Mouse (Mus musculus): ENCODE measurements around the gene Hist3h2ba.
A peak's percentile ranks its signal among the peaks of the same experiment; 100 is the strongest.

Hist3h2ba gene

DNA sequence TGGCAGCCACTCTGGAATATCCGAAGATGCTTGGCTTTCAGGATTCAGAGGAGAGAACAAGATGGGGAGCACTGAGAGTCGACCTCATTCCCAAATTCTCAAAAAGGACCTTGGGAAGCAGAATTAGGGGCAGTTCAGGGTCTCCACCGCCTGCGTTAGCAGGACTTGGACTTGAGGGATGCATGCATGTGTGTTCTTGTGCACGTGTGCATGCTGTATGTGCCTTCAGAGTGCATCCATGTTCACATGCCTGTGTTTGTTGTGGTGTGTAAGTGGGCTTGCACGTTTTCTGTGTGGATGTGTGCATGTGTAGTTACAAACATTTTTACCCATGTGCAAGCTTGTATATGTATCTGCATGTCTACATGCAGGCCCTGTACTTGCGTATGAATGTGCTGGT is 15.5 kb downstream of the Hist3h2ba start:
- DNase-seq (ENCODE audit: low spot score), result no peak

DNA sequence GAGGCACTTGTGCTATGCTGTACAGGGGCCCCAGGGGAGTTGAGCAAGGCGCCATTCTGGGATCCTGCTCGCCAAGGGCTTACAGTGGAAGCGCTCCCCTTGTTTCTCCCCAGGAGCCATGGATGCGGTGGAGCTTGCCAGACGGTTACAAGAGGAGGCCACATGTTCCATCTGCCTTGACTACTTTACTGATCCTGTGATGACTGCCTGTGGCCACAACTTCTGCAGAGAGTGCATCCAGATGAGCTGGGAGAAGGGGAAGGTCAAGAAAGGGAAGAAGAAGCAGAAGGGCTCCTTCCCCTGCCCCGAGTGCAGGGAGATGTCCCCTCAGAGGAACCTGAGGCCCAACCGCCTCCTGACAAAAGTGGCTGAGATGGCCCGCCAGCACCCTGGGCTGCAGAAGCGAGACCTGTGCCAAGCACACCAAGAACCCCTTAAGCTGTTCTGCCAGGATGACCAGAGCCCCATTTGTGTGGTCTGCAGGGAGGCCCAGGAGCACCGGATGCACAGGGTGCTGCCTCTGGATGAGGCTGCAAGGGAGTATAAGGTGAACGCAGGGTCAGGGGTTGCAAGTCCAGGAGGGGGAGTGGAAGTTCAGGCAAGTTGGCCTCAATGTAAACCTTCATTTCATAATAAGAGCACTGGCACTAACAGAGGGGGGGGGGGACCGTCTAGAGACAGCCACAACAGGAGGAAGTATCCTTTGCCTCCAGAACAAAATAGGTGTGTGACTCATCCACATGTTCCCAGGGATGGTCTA is 16.5 kb downstream of the Hist3h2ba start:
- DNase-seq (ENCODE audit: low spot score), result no peak

DNA sequence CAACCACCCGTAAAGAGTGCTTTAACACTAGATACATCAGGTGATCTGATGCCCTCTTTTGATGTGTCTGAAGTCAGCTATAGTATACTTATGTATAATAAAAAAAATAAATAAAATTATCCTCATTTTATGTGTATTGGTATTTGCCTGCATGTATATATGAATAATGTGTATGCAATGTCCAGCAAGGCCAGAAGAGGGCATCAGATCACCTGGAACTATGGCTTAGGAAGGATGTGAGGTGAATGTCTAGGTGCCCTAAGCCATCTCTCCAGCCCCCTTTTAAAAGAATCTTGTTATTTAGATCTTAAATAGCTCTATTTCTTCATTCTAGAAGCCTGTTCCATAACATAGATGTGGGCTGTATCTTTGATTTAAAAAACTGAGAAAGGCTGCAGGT is 18.6 kb downstream of the Hist3h2ba start:
- DNase-seq (ENCODE audit: low spot score), result no peak

DNA sequence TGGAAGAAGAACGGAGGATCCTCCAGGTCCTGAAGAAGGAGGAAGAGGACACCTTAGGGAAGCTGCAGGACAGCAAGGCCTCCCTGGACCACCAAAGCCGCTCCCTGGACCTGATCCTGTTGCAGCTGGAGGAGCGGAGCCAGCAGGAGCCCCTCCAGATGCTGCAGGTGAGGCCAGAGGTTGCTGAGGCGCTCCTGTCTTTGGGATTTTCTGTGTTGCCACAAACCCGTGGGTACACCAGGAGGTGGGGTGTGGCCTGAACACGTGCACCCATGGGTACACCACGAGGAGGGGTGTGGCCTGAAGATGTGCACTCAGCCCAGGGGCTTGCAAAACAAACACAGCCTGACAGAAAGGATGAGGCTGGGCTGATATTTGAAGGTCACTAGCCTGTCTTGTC is 19.8 kb downstream of the Hist3h2ba start:
- no peak for DNase-seq (ENCODE audit: low spot score)

DNA sequence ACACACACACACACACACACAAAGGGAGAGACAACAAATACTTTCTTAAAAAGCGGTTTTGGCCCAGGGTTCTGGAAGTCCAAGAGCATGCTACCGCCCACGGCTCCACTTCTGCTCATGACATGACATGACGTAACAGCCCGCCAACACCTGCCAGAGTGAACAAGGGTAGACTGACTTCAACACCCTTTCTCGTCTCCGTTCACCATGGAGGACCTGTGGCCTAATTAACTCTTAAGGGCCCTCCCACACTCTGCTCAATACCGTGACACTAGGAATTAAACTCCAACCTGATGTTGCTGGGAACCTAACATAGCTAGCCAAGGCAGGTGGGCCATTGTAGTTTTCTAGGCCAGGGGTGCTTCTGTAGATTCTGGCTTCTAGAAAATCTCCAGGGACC is 20.3 kb downstream of the Hist3h2ba start:
- DNase-seq (ENCODE audit: low spot score), result no peak

DNA sequence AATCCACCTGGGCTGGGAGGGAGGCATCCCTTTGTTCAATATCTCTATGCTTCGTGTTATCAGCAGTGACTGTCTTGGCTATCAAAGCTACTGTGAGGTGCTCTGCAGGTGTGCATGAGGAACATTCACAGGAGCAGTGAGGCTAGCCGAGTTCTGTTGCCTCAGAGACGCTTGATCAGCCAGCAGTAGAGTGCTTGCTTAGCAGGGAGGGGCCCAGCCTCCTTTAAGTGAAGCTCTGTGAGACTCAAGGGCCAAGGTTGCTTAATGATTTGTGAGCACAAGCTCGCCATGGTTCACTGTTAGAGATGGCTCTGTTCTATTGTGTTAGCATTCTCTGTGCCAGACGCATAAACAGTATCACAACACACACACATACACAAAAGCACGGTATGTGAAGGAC is 20.9 kb downstream of the Hist3h2ba start:
- no peak for DNase-seq (ENCODE audit: low spot score)

DNA sequence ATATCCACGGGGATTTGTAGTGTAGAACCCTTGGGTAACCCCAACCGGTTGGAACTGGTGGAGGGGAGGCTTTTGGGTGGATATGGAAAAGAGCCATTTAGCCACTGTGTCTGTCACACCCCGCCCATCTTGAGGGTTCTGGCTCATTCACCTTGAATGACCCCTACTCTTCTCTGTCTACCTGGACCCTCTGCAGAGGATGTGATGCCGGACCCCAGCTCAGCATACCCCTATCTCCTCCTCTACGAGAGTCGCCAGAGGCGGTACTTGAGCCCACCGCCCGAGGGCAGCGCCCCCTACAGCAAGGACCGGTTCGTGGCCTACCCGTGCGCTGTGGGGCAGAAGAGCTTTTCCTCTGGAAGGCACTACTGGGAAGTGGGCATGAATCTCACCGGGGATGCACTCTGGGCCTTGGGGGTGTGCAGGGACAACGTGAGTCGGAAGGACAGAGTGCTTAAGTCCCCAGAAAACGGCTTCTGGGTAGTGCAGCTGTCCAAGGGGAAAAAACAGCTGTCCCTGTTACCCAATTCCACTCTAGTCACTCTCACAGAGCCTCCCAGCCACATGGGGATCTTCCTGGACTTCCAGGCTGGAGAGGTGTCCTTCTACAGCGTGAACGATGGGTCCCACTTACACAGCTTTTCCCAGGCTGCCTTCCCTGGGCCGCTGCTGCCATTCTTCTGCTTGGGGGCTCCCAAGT is 22.3 kb downstream of the Hist3h2ba start:
- no peak for DNase-seq (ENCODE audit: low spot score)

DNA sequence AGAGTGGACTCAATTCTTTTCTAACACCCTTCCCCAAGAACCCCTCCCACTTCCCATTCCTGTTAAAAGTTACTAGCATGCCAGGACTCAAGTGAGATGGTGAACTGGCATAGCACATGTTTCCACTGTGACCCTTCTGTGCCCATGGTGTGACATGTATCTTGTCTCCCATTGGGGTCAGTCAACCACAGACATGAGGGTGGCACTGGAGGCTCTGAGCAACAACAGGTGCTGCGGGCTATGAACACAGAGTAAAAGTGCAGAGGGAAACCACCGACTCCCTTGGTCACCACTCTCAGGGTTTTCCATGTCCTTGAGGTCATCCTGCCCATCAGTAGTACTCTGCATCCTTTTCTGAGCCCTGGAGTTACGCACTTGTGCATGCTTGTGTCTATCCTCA is 23.1 kb downstream of the Hist3h2ba start:
- no peak for DNase-seq (ENCODE audit: low spot score)

DNA sequence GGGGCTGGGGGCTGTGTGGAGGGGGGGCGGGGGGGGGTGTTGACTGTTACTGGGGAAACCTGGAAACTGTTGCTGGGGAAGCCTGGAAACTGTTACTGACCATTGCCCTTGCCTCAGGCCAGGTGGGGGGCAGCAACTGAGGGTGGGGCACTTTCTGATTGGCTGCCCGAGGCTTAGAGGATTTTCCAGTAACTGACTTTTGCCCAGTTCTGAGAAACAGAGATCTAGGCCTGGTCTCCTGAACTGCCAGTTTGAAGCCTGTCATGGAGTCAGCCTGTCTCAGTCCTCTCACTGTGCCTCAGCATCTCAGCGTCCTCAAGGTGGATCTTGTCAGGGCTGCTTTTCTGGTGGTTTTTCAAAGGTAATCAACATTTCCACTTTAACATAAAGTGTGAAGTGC is 25.7 kb downstream of the Hist3h2ba start:
- DNase-seq (ENCODE audit: low spot score), result no peak

DNA sequence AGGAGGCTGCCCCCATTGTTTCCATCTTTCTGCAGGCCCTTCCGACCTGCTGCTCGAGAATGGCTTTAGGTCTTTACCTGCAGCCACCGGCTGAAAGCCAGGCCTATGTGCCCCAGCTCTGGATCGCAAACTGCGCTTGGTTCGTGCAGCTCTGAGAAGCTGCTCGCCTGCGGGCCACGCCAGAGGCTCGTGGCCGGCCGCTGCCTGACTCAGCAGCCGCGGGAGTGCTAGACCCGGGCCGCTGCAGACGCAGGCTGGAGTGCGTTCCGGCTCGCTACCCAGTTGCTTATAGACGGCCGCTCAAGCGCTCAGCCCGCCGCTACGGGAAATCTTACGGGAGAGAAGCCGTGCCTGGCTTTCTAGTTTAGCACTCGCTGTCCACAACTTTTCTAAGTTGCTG is 28.4 kb downstream of the Hist3h2ba start:
- DNase-seq (ENCODE audit: low spot score), result no peak

DNA sequence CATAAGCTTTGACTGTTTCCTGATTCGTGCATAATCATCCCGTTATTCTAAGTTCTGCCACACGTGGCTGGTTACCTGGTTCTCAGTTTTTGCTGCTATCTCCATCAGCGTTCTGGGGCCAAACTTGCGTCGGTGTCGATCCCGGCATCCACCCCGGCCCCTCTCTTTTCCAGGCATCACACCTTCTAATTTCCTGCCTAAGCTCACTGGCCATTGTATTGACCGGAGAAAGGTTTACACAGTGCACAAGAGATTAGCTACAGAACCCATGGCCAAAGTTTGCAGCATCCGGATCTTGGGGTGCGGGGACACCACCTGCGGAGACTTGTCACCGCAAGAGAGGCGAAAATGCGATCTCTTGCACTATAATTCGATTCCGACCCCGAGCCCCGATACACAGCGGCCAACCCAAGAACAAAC is 28.9 kb downstream of the Hist3h2ba start:
- no peak for DNase-seq (ENCODE audit: low spot score)

DNA sequence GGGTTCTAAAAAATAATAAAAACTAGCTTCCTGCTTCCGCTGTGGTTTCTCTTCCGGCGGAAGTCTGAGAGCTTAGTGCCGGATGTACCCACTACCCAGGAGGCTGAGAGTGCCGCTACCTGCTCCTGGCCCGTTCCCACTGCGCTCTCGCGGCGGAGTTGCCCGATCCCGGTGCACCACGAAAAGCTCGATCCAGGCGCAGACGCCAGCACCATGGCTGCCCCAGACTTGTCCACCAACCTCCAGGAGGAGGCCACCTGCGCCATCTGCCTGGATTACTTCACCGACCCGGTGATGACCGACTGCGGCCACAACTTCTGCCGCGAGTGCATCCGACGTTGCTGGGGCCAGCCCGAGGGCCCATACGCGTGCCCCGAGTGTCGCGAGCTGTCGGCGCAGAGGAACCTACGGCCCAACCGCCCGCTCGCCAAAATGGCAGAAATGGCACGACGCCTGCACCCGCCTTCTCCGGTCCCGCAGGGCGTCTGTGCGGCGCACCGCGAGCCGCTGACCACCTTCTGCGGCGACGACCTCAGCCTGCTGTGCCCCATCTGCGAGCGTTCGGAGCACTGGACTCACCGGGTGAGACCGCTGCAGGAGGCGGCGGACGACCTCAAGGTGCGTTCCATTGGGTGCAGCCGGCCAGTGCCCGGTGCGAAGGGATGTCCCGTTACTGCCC is 29.4 kb downstream of the Hist3h2ba start, which contains the start of gene Trim11:
Trim11 (plus strand) TSS at position 67 of the 679 bp plus-strand sequence.
- peak; percentile 55 for DNase-seq (ENCODE audit: low spot score)

DNA sequence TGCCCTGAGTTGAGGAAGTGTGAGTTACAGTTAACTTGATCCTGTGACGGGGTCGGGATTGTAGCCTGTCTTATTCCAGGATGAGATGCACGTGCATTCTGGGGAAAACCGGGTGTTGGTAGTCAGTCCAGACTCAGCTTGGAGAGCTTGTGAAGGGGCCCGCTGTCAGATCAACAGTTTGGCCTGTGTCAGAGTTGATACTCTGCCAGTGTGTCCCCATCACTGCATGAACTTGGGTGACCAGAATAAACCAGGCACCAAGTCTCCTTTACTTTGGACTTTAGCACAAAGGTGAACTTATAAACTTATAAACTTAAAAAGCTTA is 29.9 kb downstream of the Hist3h2ba start:
- no peak for DNase-seq (ENCODE audit: low spot score)

DNA sequence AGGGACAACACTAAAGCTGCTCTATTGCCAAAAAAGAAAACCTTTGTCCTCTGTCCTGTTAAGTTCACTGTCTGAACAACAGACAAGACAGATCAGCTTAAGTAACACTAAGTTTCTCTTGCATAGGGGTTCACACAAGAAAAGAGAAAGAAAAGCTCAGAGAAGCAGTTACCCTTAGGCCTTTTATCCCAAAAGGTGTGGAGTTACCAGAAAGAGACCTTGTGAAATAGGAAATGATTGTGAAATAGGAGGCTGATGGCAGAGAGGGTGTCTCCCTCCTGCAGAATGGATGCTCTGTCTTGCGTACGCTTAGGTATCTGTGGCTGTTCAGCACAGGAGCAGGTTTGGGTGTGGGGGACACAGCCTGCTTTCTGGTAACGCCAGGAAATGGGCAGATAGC is 30.5 kb downstream of the Hist3h2ba start:
- no peak for DNase-seq (ENCODE audit: low spot score)

DNA sequence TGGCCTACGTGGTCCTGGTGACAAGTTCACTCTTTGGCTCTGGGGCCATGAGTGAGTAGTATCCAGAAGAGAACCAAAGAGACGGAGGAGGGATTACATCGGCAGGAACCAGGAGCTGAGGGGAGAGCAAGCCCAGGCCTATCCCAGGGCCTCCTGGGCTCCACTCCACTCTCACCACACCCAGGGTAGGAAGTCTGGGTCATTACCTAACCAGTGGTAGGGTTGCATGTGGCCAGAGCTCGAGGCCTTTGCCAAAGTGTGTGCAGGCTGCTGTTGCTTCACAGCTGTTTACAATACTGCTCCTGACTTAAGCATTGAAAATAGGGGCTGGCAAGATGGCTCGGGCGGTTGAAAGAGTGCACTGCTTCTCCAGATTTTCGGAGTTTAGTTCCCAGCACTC is 30.9 kb downstream of the Hist3h2ba start:
- no peak for DNase-seq (ENCODE audit: low spot score)

DNA sequence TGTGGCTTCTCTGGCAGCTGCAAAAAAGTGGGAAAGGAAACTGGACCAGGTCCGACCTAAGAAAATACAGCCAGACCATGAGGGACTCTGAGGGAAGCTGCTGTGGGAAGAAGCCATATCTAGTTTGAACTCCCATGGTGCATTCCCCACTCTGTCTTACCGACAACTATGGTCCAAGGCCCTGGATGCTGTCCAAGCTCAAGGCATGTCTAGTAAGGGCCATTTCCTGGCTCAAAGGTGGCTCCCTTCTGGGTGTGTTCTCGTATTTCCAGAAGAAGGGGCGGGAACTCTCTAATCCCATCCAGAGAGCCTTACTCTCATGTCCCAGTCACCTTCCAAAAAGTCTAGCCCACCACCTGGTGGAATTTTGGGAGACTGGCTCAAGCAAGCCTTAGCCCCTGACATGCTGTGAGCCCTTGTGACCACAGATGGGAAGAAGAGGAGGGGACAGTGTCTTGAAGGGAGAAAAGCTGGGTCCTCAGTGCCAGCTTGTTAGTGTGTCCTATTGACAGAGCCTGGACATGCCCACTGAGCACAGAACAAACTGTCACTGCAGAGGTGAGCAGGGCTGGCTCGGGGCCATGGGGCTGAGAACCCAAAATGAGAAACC is 31.8 kb downstream of the Hist3h2ba start:
- no peak for DNase-seq (ENCODE audit: low spot score)

DNA sequence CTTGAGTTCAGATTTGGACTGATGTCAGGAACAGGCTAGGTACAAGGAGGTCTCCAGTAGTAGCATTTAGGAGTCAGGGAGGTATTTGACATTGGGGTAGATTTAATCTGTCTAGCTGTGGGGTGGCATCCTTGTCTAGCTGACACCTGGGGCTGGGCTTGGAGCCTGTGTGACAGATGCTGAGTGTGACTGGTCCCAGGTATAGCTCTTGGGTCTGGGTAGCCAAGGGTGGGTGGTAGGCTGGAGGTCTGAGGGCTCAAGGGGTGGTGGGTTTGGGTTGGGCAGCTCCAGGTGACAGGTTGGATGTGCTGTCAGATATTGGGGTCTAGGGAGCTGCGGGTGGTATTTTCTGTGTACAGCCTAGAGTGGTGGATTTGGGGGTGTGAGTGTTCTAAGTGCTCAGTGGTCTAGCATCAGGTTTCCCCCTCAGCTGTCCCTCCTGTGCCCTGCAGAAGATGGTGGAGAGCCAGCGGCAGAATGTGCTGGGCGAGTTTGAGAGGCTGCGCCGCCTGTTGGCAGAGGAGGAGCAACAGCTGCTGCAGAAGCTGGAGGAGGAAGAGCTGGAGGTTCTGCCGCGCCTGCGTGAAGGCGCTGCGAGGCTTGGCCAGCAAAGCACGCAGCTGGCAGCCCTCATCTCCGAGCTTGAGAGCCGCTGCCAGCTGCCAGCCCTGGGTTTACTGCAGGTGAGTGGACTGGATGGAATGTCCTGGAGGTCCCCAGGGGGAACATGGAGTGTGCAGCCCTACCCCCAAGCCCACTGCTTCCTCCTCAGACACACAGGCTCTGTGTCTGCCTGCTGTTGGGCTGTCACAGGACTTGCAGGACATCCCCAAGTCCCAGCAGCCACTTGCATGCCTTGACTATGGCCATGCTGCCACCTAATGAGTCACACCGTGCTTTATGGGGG is 33.1 kb downstream of the Hist3h2ba start:
- DNase-seq (ENCODE audit: low spot score), result no peak

DNA sequence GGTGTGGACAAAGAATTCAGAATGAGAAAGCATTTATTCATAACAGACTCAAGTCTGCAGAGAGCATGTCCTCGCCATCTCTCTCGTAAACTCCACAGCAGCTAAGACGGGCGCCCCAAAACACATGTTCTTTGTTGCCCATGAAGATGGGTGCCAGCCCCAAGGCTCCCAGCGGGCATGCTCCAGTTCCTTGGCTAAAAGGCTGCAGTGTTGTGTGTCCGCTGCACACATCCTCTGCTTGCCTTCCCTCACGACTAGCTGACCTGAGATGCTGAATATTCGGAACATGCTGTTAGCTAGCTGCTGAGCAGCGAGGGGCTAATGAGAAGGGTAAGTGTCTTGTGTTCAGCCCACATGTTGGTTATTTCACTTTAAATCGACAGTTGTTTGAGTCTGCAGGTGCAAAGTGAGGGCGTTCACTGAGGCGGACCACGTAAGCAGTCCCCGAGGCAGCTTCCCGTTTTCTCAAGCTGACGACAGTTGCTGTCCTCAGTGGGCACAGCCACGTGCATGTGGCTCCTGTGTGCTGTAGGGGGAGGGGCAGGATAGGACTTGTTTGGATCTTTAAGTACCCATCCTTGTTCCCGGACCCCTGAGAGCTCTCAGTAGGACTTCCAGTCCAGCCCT is 33.9 kb downstream of the Hist3h2ba start:
- no peak for DNase-seq (ENCODE audit: low spot score)

DNA sequence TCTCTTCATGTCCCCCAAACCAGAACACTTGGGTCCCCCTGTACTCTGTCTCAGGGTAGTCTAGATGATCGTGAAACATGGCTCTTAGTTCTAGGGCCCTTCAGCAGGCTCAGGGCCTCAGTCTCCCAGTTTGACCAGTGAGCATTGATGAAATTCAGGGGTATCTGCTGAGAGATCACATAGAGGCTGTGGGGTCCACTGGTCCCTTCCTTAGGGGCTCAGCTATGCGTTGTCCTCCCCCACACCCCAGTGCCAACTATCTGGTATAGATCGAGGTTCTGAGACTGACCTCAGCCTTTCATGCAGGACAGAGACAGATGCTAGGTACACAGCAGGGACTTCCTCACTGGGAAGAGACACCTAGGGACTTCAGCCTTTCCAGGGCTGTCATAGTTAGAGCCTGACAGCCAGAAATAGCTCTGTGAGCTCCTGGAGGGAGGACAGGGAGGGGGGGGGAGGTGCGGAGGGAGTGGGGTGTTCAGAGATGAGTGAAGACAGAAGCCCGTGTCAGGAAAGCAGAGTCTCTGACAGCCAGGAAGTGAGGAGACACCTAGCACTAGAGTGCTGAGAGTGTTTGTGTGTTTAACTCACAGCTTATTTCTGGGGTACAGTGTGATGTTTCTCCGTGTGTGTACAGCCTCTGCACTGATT is 35.1 kb downstream of the Hist3h2ba start:
- no peak for DNase-seq (ENCODE audit: low spot score)

DNA sequence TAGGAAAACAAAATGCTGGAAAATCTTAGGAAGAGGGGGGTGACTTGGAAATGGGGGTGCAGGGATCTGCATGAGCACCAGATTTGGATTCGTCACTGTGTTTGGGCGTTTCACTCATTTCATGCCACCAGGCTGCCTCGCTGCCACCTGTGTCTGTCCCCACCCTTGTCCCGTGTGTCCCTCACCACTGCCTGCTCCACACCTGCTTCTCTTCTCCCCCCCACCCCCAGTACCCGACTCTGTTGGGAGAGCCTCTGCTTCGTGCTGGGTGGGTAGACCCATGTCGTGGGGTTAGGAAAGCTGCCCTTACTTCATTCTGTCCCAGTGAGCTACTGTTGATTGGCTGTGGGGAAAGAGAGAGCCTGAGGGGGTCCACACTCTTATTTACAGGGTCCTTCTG is 35.9 kb downstream of the Hist3h2ba start:
- DNase-seq (ENCODE audit: low spot score), result no peak
